Mouse (Mus musculus) kidney, adult 9 months (tissue): ENCODE data around the gene Trappc13.

Experiments
- DNase-seq: peaks from one replicate; pipeline ENCODE4 v3.0.0; 2022

Gene Trappc13

DNA sequence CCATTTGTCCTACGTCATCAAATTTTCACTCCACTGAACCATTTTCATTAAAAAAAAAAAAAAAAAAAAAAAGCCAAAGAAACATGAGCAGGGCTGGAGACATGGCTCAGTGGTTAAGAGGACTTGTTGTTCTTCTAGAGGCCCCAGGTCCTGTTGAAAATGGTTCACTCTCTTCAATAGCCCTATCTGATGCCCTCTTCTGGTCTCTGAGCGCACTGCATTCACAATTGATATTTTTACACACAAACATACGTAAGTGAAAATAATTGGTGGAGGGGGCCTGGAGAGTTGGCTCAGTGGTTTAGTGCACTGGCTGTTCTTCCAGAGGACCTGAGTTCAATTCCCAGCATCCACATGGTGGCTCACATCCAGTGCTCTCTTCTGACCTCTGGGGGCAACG lies 64.5 kb downstream of the Trappc13 start:
- peak; percentile 22 for DNase-seq

DNA sequence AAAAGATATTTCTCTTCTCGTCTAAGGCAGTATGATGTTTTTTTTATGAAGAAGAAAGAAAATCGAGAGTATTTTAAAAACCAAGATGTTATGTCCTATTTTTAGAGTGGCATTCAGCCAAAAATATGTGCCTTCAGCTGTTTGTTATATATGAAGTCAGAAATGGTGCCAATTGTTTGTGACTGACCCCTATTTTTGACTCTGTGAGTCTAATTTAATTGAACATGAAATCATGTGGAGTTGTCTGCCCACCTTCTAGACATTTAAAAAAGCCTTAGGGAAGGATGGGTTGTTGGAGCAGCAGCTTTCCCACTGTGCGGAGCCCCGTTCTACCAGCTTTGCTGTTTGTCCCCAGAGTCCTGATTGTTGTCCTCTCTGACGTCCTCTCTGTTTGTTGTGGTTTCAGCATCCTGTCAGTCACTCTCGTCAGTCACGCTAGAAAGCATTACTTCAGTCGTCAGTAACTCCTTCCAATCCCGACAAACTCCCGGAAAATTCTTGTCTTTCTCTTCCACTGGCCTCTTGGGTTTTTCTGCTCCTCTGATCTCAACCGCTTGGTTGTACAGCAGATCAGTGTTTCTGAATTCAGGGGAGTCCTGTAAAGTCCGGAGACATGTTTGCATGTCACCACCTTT lies 65.9 kb downstream of the Trappc13 start:
- no peak for DNase-seq

DNA sequence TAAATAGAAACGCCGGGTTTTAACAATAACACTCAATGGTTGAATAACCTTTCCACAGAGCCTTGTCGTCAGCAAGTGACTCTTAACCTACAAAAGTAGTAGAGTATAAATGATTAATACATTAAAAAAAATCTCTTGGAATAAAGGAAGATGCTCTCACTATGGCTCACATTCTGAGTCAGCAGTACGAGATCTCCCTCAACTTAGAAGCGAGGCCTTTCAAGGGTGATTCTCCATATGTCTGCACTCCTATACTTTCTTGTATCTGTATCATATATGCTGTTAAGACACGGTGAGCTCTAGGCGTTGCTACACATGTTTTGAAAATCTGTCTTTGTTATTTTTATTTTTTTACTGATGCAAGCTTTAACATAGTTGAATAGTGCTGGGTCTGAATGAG lies 67.7 kb downstream of the Trappc13 start:
- DNase-seq: no peak

DNA sequence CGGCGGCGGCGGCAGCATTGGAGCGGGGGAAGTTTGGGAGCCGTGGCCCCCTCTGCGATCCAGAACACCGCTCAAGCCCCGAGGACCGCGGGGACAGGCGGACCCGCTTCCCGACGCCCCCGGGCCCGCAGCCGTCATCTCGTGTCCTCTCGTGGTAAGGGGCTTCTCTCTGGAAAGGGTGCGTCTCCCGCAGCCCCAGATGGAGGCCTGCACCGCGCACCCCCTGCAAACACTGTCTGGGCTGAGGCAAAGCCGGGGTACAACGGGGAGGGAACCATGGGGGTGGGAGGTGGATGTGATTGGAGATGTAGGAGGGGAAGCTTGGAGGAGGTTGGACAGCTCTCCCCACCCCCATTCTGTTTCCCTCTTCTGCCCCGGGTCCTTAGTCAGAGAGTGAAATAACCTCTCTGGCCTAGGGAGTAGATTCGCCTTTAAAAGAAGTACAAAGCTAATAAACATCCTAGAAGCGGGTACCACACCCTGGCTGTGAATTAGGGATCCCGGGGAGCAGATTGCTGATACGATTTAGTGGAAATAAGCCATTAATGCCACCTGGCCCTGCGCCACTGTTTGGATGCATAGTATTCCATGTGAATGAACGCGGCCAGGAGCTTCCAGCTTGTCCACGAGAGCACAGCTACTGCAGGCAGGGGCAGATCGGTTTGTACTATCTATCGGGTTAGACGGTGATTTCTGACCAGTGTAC lies 68.3 kb downstream of the Trappc13 start:
- DNase-seq: peak; percentile 57

DNA sequence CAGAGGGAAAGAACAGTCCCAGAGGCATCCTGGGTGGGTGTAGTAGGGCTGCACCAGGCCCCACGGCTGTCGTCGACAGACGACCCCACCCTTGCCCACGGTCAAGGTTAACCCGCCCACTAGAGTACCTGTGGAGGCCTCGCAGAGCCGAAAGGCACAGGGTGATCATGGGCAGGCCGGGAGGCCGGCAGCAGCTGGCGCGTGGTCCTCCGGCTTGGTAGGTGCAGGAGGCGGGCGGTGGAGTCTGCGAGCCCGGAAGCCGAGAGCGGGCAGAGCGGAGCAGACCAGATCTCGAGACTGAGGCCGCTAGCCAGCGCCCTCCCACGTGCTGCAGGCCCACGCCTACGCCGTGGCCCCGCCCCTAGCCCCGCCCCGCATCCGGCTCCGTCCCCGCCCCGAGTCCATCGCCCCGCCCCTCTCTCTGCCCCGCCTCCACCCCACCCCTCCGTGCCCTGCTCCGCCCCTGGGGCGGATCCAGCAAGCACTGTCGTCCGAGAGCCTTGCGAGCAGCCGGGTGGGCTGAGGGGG lies 68.9 kb downstream of the Trappc13 start, which contains the start of the genes Nln and Sgtb:
TSS of gene Nln (minus strand) at position 327 of the 528 bp plus-strand sequence.
TSS of gene Sgtb (plus strand) at position 454 of the 528 bp plus-strand sequence.
- peak; percentile 91 for DNase-seq

DNA sequence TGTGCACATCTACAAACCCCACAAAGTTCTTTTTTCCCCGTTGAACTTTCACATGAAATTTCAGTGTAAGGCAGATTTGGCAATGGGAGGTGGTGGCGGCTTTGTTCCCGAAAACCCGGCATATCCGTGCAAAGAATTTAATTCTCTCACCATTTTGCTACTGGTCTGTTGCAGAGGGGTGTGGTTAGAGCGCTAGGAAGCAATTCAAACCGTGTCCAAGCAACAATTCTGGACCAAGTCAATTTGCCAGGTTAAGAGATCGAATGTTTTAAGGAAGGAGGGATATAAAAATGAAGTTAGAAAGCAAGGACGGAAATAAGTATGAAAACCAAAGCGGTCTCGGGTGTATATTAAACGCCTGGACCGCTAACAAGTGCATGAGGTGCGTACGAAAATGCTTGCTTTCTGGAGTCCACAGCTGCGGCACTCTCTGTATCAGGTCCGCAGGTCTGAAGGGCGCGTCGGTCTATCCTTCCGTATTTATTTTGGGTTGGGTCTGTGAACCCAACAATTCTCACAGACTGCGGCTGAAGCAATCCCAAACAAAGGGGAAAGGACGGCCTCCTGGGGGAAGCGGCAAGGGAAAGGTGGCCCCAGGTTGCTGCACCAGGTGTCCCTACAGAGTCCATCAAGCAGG lies 69.5 kb downstream of the Trappc13 start:
- DNase-seq: no peak

DNA sequence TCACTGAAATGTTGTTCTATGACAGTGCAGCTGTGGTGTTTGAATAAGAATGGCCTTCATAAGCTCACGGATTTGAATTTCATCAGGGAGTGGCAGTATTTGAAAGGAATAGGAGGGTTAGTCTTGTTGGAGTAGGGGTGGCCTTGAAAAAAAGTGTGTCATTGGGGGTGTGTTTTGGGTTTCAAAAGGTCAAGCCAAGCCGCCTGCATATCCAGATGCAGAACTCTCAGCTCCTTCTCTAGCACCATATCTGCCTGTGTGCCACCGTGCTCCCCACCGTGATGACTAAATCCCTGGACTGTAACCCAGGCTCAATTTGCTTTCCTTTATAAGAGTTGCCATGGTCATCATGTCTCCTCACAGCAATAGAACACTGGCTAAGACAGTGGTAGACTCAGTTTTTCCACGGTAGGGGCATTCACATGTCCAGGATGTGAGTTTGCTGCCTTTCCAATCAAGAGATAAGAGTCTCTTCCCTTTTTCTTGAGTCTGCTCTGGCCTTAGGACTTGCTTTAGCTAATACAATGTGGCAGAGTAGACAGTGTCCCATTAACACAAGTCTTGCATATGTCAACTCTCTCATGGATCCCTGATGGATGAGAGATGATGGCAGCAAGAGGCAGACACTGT lies 76.5 kb downstream of the Trappc13 start:
- DNase-seq: no peak

DNA sequence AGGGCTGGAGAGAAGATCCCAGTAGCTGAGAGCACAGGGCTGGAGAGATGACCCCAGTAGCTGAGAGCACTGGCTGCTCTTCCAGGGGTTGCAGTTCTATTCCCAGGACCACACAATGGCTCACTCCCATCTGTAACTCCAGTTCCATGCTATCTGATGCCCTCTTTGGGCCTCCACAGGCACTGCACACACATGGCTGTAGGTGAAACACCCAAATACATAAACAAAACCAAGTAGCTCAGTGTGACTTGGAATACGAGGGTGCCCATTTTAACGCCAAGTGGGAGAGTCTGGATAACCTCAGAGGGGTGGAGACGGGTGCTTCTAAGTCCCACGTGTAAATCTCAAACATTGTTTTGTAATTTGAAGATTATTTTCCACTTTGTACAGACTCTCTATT lies 77.9 kb downstream of the Trappc13 start:
- no peak for DNase-seq

DNA sequence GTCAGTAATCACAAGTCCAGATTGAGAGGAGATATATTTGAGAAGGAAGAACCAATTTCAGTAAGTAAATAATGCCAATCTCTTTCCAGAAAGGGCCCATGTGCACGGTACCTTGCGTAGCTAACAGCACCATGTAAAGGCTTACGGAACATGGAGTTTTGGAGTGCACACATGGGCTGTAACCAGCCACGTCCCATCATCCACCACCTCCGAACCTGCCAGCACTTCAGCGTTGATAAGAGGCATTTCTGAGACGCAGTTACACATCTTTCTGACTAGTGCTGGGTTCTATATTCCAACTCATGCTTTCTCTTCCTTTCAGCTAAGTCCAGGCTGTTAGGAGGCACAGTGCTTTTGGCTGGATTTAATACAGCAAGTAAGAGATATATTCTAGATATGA lies 81.1 kb downstream of the Trappc13 start:
- no peak for DNase-seq

DNA sequence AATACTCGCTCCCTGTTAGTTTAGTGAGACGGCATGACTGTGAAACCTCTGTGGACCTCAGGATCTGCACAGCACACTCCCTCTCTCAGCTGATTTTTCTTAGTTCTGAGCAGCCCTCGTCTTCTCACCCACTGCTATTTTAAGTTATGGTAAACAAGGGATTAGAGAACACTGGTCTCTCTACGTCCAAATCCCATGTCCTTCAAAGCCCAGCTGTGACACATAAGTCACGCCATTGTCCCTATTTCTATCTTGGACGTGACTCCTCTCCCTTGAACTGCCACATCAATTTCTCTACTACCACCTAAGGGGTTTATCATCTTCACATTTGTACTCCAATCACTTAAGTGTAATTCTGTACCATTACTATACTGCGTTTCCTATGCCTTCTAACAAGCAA lies 82.3 kb downstream of the Trappc13 start:
- no peak for DNase-seq

DNA sequence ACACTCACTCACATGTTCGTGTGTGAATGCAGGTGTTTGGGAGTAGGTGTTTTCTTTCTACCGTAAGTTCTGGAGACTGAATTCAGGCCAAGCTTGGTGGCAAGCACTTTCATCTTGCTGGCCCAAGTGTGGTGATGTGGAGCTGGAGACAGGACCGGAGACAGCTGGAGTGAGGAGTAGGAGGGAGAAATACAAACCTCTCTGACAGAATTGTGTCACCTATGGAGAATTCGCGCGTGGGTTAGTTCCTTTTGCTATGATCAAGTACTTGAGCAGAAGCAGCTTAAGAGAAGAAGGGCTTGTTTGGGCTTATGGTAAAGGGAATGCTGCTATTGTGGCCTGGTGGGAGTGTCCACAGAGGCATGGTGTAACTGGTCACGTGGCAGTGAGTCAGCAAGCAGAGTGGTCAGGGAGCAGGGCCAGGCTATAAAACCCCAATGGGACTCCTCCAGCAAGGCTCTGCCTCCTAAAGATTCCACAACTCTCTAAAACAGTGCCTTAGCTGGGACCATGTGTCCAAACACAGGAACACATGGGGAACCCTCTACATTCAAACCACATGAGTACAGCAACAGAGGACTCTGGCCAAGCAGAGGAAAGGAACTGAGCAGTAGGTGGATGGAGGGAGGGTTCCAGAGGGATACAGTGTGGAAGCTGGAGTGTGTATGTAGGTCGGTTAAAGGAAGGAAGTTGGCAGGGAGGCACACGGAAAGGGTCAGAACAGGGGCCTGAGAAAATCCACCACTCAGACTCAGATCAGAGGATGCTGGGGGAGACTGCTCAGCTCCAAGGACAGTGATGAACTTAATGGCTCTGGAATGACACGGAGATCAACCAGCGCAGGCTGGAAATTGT lies 83.5 kb downstream of the Trappc13 start:
- no peak for DNase-seq
